Mouse (Mus musculus): ENCODE measurements around the gene Adamts17. TPM values are rescaled to one million over a fixed set of nuclear protein-coding genes. Genes with fewer than 3 reads are reported as not detected.

Adamts17 gene
- total and polyA plus RNA-seq, 3 experiments, result 0.33 to 0.42 TPM; not detected in 1

- no peak for TF ChIP-seq RCOR1 (IDR thresholded peaks at IDR 0.05; ENCODE audit: low read depth, low read length)
- TF ChIP-seq NELFE (IDR thresholded peaks at IDR 0.05; ENCODE audit: low read depth, low read length), result no peak
- TF ChIP-seq MXI1 (IDR thresholded peaks at IDR 0.05; ENCODE audit: low read depth, low read length), result no peak
- TF ChIP-seq ZKSCAN1 (IDR thresholded peaks at IDR 0.05; ENCODE audit: low read depth, low read length), result no peak
- no peak for TF ChIP-seq ELF1 (IDR thresholded peaks at IDR 0.05; ENCODE audit: low read depth, low read length)
- Histone ChIP-seq H3K4me3 (ENCODE audit: control insufficient read depth in 1 of 2, insufficient read depth in 1 of 2, low read depth in 2 of 2, low read length in 2 of 2) (no peak overlapping the region), H3K79me2 (ENCODE audit: control insufficient read depth, insufficient read depth, low read length, poor library complexity) (no peaks in the 10 kb centered on the region), H3K9ac (ENCODE audit: control insufficient read depth, low read depth, low read length, poor library complexity, severe bottlenecking) (no peak overlapping the region), H3K27me3 (ENCODE audit: control insufficient read depth in 1 of 2, insufficient read depth in 2 of 2, low read length in 2 of 2) (no peaks in the 10 kb centered on the region), H3K4me1 (ENCODE audit: control insufficient read depth in 1 of 2, insufficient read depth in 2 of 2, low read length in 2 of 2) (no peaks in the 10 kb centered on the region), H3K27ac (ENCODE audit: control insufficient read depth, low read depth, low read length) (no peak overlapping the region), H3K36me3 (ENCODE audit: control insufficient read depth in 1 of 2, insufficient read depth in 2 of 2, low read length in 2 of 2) (no peaks in the 10 kb centered on the region), H3K9me3 (replicated peaks; ENCODE audit: insufficient read depth, low read length) (no peaks in the 10 kb centered on the region)
- DNase-seq (ENCODE audit: low read depth, low spot score), result no peak
Measured at GRCm38 (mm10) chr7:67035661-67036060, 196.1 kb downstream of the Adamts17 start.

DNA sequence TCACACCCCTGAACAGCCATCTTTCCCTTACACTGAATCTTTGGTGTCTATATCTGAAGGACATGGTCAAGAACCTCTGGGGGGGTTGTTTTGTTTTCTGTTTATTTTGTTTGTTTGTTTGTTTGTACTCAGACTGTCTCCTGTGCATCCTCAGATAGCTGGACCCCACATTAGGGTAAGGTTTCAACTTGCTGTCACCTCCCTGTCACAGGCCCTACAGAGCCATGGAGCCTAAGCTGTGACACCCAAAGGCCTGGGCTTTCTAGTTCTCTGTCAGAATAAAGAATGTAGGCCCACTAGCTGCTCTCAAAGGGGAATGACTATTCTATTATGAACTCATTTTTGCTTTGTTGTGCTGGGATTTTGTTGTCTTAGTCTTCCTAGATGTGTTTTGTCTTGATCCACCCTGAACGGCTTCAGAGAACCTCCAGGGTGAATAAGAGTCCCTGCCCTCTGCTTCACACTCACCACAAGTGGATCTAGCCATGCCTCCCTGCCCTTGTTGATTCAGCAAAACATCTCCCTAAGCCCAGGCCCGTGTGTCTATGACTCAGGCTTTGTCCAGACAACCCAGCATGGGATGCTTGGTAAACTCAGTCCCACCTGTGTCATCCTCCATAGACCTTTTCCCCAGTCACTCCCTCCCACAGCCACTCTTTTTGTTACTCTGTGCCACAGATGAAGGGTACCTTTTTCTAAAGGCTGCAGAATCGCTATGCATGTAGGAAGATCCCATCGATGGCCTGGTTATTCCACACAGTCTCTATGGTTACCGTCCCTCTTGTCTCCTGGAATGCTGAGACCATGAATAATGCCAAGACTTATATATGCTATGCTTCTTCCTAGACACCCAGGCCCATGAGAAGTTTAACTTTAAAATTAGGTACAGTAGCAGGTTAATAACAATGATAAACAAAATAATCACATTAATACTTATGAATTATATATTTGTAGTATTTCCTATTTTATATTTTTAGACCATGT, 197.3 kb downstream of the Adamts17 start:
- no peaks in the 10 kb centered on the region for H3K9me3 ChIP-seq (replicated peaks; ENCODE audit: insufficient read depth, low read length)
- no peak overlapping the region for H3K4me3 ChIP-seq (ENCODE audit: control insufficient read depth in 1 of 2, insufficient read depth in 1 of 2, low read depth in 2 of 2, low read length in 2 of 2)
- no peak for TF ChIP-seq ZC3H11A (IDR thresholded peaks at IDR 0.05; ENCODE audit: low read depth, low read length)
- no peak for TF ChIP-seq MAFK (IDR thresholded peaks at IDR 0.05; ENCODE audit: borderline replicate concordance, low read depth, low read length)
- no peak for TF ChIP-seq JUND (IDR thresholded peaks at IDR 0.05; ENCODE audit: low read depth, low read length)
- no peak for TF ChIP-seq SIN3A (IDR thresholded peaks at IDR 0.05; ENCODE audit: low read length)
- no peak for TF ChIP-seq MXI1 (IDR thresholded peaks at IDR 0.05; ENCODE audit: low read depth, low read length)
- TF ChIP-seq MAZ (IDR thresholded peaks at IDR 0.05; ENCODE audit: low read depth, low read length), result no peak
- TF ChIP-seq NRF1 (IDR thresholded peaks at IDR 0.05; ENCODE audit: insufficient read depth, low read depth, low read length, poor library complexity, severe bottlenecking), result no peak
- TF ChIP-seq MYC (IDR thresholded peaks at IDR 0.05; ENCODE audit: low read depth, low read length), result no peak
- TF ChIP-seq ZNF384 (IDR thresholded peaks at IDR 0.05; ENCODE audit: low read depth, low read length), result no peak
- TF ChIP-seq CHD2 (IDR thresholded peaks at IDR 0.05; ENCODE audit: low read length), result no peak
- no peak for TF ChIP-seq UBTF (IDR thresholded peaks at IDR 0.05; ENCODE audit: borderline replicate concordance, insufficient read depth, low read depth, low read length)
- TF ChIP-seq SMC3 (IDR thresholded peaks at IDR 0.05; ENCODE audit: low read depth, low read length), result no peak
- no peak for TF ChIP-seq POLR2AphosphoS2 (IDR thresholded peaks at IDR 0.05; ENCODE audit: low read length)
- no peaks in the 10 kb centered on the region for H3K4me1 ChIP-seq (ENCODE audit: control insufficient read depth in 1 of 2, insufficient read depth in 2 of 2, low read length in 2 of 2)
- DNase-seq (ENCODE audit: low read depth, low spot score), result no peak
- no peaks in the 10 kb centered on the region for H3K79me2 ChIP-seq (ENCODE audit: control insufficient read depth, insufficient read depth, low read length, poor library complexity)
- no peaks in the 10 kb centered on the region for H3K36me3 ChIP-seq (ENCODE audit: control insufficient read depth in 1 of 2, insufficient read depth in 2 of 2, low read length in 2 of 2)
- H3K27ac ChIP-seq (ENCODE audit: control insufficient read depth, low read depth, low read length), result no peak overlapping the region
- H3K27me3 ChIP-seq (ENCODE audit: control insufficient read depth in 1 of 2, insufficient read depth in 2 of 2, low read length in 2 of 2), result no peaks in the 10 kb centered on the region
- H3K9ac ChIP-seq (ENCODE audit: control insufficient read depth, low read depth, low read length, poor library complexity, severe bottlenecking), result no peak overlapping the region

All from MEL (cell line).